In the genomic region with DNA sequence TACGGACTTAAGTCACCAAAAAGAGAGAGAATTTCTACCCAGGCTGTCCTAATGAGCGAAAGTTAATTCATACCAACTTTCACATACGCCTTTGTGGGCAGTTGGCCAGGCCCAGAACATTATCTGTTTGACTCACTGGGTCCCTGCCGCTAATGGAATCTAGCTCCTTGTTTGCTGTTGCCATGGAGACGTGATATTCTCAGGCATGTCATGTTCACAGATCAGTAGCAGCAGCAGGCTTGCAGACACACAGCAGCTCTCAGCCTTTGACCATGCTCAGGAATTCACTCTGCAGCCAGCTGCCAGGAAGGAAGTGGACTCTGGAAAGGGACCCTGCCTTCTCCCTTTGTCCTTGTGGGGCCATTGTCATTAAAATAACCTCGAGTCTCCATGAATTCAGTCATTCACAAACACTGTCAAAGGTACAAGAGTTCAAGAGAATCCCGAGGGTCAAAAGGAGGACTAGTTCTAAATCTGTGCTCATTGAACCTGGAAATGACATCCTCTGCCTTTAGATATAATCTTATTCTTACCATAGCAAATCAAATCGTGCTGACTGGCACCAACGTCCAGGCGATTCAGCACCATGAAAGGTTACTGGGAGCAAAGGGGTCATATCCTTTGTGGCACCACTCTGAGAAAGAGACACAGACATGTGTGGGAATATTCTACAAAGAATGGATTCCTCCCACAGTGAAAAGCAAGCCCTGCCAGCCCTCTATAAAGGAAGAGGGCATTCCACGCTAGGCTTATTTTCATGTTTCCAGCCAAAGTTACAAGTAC, we compare ENCODE assay signal across 9 mouse cellular contexts.
DNase-seq lines count a peak whose midpoint lies in the region; ATAC-seq and TF ChIP-seq lines count a peak whose summit lies in the region.
"Had no signal": no experiment of that assay in that cellular context is flagged by ENCODE, and none has a peak within 500 bp of the region (broad histone marks: within the 10 kb centered on the region; RNA-seq: fewer than 3 reads in every experiment).

No protein-coding gene starts in this region.

- H3K27me3 ChIP-seq in hindbrain, postnatal 0 days (ENCODE audit: insufficient read depth, low read length), result no peaks in the 10 kb centered on the region
- H3K27me3 ChIP-seq: CH12.LX had no signal

- TF ChIP-seq CTCF in hindbrain, postnatal 0 days (IDR thresholded peaks at IDR 0.05; ENCODE audit: low read depth), result no peak

- 6% methylated on average over 11 of the region's 11 CpGs for WGBS in hindbrain, postnatal 0 days

- H3K4me2 ChIP-seq in hindbrain, postnatal 0 days (ENCODE audit: low read depth, low read length), result peak overlapping the region; percentile 27

- H3K27ac ChIP-seq in hindbrain, postnatal 0 days, result peak overlapping the region; percentile 9; the same call in 1 of the 2 replicates

- DNase-seq in ovary, adult 18-20 months (ENCODE audit: low spot score), result peak; percentile 77
- no peak for DNase-seq in ovary, postnatal 10 days (ENCODE audit: low spot score)
- DNase-seq in frontal cortex, postnatal 10 days (ENCODE audit: low spot score in 2 of 2), result peak; percentile 37 to 55
- DNase-seq in hindbrain, postnatal 0 days (ENCODE audit: low spot score), result peak; percentile 91
- peak; percentile 6 to 10 for DNase-seq in left cerebral cortex, adult 18-20 months (ENCODE audit: low spot score in 2 of 2)
- DNase-seq in lung, postnatal 25 days (ENCODE audit: low spot score), result peak; percentile 49
- DNase-seq in right cerebral cortex, postnatal 36 days (ENCODE audit: low spot score in 2 of 2), result peak; percentile 19 to 30

- no peak overlapping the region for H3K4me3 ChIP-seq in hindbrain, postnatal 0 days (ENCODE audit: low read length)

- no peaks in the 10 kb centered on the region for H3K36me3 ChIP-seq in hindbrain, postnatal 0 days (ENCODE audit: insufficient read depth, low read length)

- H3K9ac ChIP-seq in hindbrain, postnatal 0 days (replicated peaks; ENCODE audit: low read length), result no peak overlapping the region

- H3K4me1 ChIP-seq in hindbrain, postnatal 0 days (ENCODE audit: insufficient read depth, low read length), result 0 out of 2 replicates have a peak, but pooled peaks cover 5% of the 10 kb centered on the region

- no peaks in the 10 kb centered on the region for H3K9me3 ChIP-seq in hindbrain, postnatal 0 days (ENCODE audit: low read length)

- ATAC-seq in hindbrain, postnatal 0 days, result peak; percentile 95
- no peak for ATAC-seq in megakaryocyte progenitor cell, adult 5-6 weeks (replicated peaks; ENCODE audit: poor library complexity)
